Mouse (Mus musculus): ENCODE measurements around the gene Golga1. TPM values are rescaled to one million over a fixed set of nuclear protein-coding genes. Genes with fewer than 3 reads are reported as not detected.

The Golga1 gene
- 18.6 TPM for polyA plus RNA-seq (2014; fragmentation: Illumina TruSeq; extraction: RNeasy Lipid Tissue Mini Kit (QIAGEN cat#74804); ENCODE audit: low read depth, low replicate concordance)

DNA sequence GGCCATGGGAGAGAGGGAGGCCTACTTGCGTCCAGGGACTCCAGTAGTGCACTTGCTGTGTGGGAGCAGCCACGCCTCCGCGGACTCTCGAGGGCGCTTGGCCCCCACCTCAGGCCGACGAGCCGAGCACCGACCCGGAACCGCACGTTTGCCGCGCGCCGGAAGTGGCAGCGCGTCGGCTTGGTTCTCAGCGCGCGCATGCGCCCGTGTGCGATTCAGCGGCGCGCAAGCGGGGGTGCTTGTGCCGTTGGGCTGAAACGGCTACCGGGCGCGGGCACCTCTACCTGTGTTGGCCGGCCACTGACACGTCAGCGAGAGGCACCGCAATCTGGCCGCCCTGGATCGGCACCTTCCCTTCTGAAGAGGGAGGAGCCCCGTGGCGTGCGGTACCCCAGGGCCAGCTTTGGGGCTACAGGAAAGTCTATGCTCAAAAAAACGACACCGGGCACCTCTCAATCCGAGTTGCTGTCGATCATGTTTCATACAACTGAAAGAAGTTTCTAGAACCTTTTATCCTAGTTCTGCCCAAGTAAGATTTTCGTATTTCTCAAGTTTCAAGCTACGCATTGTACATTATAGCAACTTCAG, at the start of gene Golga1:
Gene Golga1 (minus strand): TSS at position 142 of the 588 bp plus-strand sequence.

DNA sequence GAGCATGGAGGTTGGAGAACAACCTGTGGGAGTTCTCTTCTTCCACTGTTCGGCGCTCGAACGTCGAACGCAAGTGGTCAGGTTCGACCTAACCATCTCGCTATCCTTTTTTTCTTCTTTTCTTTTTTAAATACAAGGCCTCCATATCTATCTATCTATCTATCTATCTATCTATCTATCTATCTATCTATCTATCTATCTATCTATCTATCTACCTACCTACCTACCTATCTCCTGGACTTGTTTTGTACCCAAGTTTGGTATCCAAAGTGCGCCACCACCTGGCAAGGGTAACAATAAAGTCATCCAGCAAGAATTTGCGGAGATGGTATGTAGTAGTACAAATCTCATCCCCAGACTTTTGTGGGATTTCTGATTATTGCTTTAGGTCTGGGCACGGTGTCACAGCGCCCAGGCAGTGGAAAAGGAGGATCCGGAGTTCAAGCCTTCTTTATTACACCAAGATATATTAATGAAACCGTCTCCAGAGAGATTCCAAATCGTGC, 59.7 kb downstream of the Golga1 start, which contains the start of gene Rpl35:
Gene Rpl35 (minus strand): TSS at position 51 of the 506 bp plus-strand sequence.

DNA sequence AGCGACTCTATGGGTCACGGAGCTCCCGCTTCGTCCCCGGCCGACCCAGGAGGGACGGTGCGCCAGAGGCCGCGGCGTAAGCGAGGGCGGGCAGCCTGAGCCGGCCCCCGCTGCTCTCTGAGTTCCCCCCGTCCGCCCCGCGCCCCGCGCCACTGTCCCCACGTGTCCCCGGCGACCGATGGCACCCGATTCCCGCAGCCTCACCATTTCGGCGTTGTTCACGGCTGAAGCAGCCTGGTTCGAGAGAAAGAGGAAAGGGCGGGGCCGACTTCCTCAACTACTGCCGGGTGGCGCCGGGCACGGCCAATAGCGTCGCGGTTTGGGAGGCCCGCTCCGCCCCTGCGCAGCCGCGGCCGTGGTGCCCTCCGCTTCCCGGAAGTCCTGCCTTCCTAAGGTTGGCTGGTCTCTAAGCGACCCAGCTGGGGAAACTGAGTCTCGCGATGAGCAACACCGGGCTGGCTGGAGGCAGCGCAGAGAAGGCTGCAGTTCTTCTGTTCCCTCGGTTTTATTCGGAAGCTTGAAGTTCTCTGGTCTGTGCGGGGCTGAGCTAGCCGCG, 60.4 kb downstream of the Golga1 start, which contains the start of gene Arpc5l:
Gene Arpc5l (plus strand): TSS at position 469 of the 556 bp plus-strand sequence.

DNA sequence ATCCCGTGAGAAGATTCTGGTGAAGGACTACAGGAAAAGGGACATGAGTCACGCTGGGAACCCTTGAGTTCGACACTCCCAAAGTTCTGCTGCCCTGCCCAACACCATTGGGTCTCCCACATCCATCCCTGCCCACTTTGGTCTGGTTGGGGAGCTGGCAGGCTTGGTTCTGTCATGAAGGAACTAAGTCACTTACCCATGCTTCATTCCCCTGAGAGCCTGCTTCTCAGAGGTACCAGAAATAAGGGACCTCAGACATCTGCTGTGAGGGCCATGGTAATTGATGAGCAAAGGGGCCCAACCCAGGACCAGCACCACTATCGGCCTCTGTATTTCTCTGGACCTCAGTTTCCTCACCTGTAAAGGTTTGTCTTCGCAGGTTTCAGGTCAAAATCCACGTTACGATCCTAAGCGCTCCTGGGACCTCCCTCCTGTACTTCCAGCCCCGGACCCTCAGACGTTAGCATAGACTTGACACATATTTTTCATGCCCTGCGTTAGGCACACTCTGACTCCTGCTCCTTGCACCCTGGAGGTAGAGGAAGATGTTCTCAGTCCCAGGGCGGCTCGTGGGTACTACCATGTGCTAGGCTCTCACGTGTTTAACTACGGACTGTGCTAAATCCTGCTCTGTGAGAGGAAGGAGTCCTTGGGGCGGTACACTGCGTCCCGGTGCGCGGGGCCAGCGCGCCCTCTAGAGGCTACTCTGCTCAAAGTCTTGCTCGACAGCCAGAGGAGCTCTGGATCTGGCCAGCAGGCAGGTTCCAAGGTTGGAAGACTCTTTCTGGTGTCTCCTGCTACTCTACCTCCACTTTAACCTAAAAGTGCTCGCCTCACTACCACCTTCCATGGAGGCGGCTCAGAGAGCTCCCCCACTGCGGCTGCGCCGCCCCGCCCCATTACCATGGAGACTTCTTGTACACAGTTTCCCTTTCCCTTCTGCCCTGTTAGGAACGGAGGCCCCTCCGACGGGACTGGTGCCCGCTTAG, 67.7 kb downstream of the Golga1 start, which contains the start of gene Wdr38:
Gene Wdr38 (plus strand): TSS at position 91 of the 989 bp plus-strand sequence.

Other genes with a start within 250 kb of the Golga1 start
- gene Nr6a1, start 137.9 kb downstream of the Golga1 start, polyA plus RNA-seq (2014; fragmentation: Illumina TruSeq; extraction: RNeasy Lipid Tissue Mini Kit (QIAGEN cat#74804); ENCODE audit: low read depth, low replicate concordance): 0.94 TPM
- 4.4 TPM for gene Olfml2a, start 133.6 kb downstream of the Golga1 start, polyA plus RNA-seq (2014; fragmentation: Illumina TruSeq; extraction: RNeasy Lipid Tissue Mini Kit (QIAGEN cat#74804); ENCODE audit: low read depth, low replicate concordance)
- 0.16 TPM for gene Wdr38, start 68.1 kb downstream of the Golga1 start, polyA plus RNA-seq (2014; fragmentation: Illumina TruSeq; extraction: RNeasy Lipid Tissue Mini Kit (QIAGEN cat#74804); ENCODE audit: low read depth, low replicate concordance)
- gene Arpc5l, start 60.2 kb downstream of the Golga1 start, polyA plus RNA-seq (2014; fragmentation: Illumina TruSeq; extraction: RNeasy Lipid Tissue Mini Kit (QIAGEN cat#74804); ENCODE audit: low read depth, low replicate concordance): 97.2 TPM
- 322 TPM for gene Rpl35, start 59.9 kb downstream of the Golga1 start, polyA plus RNA-seq (2014; fragmentation: Illumina TruSeq; extraction: RNeasy Lipid Tissue Mini Kit (QIAGEN cat#74804); ENCODE audit: low read depth, low replicate concordance)
- 3.5 TPM for gene Scai, start 125.2 kb upstream of the Golga1 start, polyA plus RNA-seq (2014; fragmentation: Illumina TruSeq; extraction: RNeasy Lipid Tissue Mini Kit (QIAGEN cat#74804); ENCODE audit: low read depth, low replicate concordance)
- 36.4 TPM for gene Ppp6c, start 160.9 kb upstream of the Golga1 start, polyA plus RNA-seq (2014; fragmentation: Illumina TruSeq; extraction: RNeasy Lipid Tissue Mini Kit (QIAGEN cat#74804); ENCODE audit: low read depth, low replicate concordance)